21 mouse cellular contexts compared by ENCODE assay signal in the genomic region with DNA sequence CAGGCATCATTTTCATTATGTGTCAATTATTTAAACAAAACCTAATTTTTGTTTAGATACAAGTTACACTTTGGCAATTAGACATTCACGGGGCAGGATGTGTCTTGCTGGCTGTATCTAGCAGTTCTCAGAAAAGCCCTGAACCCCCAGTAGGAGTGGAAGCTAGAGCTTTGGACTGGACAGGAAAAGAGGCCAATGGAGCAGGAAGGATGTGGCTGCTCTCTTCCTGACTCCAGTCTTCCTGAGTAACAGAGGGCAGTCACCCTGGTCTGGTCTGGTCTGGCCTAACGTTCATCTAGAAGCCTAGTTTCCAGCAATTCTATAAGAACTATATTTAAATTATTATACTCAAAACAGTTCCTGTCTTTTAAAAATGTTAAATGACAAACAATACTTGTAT. TPM values are rescaled to one million over a fixed set of nuclear protein-coding genes. Genes with fewer than 3 reads are reported as not detected.
DNase-seq lines count a peak whose midpoint lies in the region; ATAC-seq and TF ChIP-seq lines count a peak whose summit lies in the region.
"Had no signal": no experiment of that assay in that cellular context is flagged by ENCODE, and none has a peak within 500 bp of the region (broad histone marks: within the 10 kb centered on the region; RNA-seq: fewer than 3 reads in every experiment).

No protein-coding gene starts in this region.

- no peak overlapping the region for H3K9ac ChIP-seq in heart, adult 2 months (ENCODE audit: low read depth, low read length)
- no peak overlapping the region for H3K9ac ChIP-seq in kidney, embryonic 14.5 days (ENCODE audit: low read depth, low read length)
- H3K9ac ChIP-seq in liver, postnatal 0 days (replicated peaks): no peak overlapping the region
- H3K9ac ChIP-seq: heart, embryonic 12.5 days; hindbrain, embryonic 13.5 days; limb, embryonic 13.5 days; liver, embryonic 15.5 days; neural tube, embryonic 12.5 days had no signal

- TF ChIP-seq EP300 in heart, adult 2 months (IDR thresholded peaks at IDR 0.05; ENCODE audit: insufficient read depth, low read depth, low read length): no peak
- TF ChIP-seq EP300 in liver, postnatal 0 days (IDR thresholded peaks at IDR 0.05; ENCODE audit: low read depth): no peak

- H3K9me3 ChIP-seq in kidney, embryonic 14.5 days (ENCODE audit: control insufficient read depth, low read length): no peaks in the 10 kb centered on the region
- no peaks in the 10 kb centered on the region for H3K9me3 ChIP-seq in liver, postnatal 0 days (ENCODE audit: low read length)
- H3K9me3 ChIP-seq: forebrain, embryonic 10.5 days; heart, embryonic 12.5 days; hindbrain, embryonic 13.5 days; limb, embryonic 13.5 days; liver, embryonic 15.5 days; neural tube, embryonic 12.5 days had no signal

- H3K4me1 ChIP-seq in heart, adult 2 months (ENCODE audit: control insufficient read depth, insufficient read depth, low read length): peaks cover 15% of the 10 kb centered on the region
- peaks cover 9% of the 10 kb centered on the region; the same call in 1 of the 2 replicates for H3K4me1 ChIP-seq in kidney, embryonic 14.5 days (ENCODE audit: control insufficient read depth, insufficient read depth, low read length)
- peaks cover 3% of the 10 kb centered on the region; the same call in 1 of the 2 replicates for H3K4me1 ChIP-seq in liver, postnatal 0 days (ENCODE audit: insufficient read depth)
- H3K4me1 ChIP-seq: hindbrain, embryonic 13.5 days; liver, embryonic 15.5 days had no signal

- H3K36me3 ChIP-seq in heart, adult 2 months (ENCODE audit: control insufficient read depth, insufficient read depth, low read length): no peaks in the 10 kb centered on the region
- H3K36me3 ChIP-seq in kidney, embryonic 14.5 days (ENCODE audit: control insufficient read depth, insufficient read depth, low read length): no peaks in the 10 kb centered on the region
- no peaks in the 10 kb centered on the region for H3K36me3 ChIP-seq in liver, postnatal 0 days (replicated peaks; ENCODE audit: insufficient read depth, low read length)
- H3K36me3 ChIP-seq: forebrain, embryonic 10.5 days; heart, embryonic 12.5 days; hindbrain, embryonic 13.5 days; limb, embryonic 13.5 days; liver, embryonic 15.5 days; neural tube, embryonic 12.5 days had no signal

- no peak for ATAC-seq in kidney, embryonic 14.5 days (ENCODE audit: low FRiP score, low TSS enrichment)
- ATAC-seq in liver, postnatal 0 days: peak; percentile 27; the same call in 1 of the 2 replicates

- H3K4me2 ChIP-seq in kidney, embryonic 14.5 days (replicated peaks; ENCODE audit: low read depth, low read length): no peak overlapping the region
- no peak overlapping the region for H3K4me2 ChIP-seq in liver, postnatal 0 days (ENCODE audit: low read depth, low read length)
- H3K4me2 ChIP-seq: heart, embryonic 12.5 days; hindbrain, embryonic 13.5 days; limb, embryonic 13.5 days; liver, embryonic 15.5 days; neural tube, embryonic 12.5 days had no signal

- no peak for TF ChIP-seq CTCF in heart, adult 2 months (IDR thresholded peaks at IDR 0.05)
- TF ChIP-seq CTCF in liver, postnatal 0 days (IDR thresholded peaks at IDR 0.05; ENCODE audit: low read depth): no peak

- intact Hi-C loops in heart, adult 2 months (cut with DNase I): no loop called here

- H3K27ac ChIP-seq in heart, adult 2 months: peak overlapping the region; percentile 77
- H3K27ac ChIP-seq in kidney, embryonic 14.5 days (ENCODE audit: low read depth, low read length): no peak overlapping the region
- no peak overlapping the region for H3K27ac ChIP-seq in liver, postnatal 0 days (ENCODE audit: low read depth)
- H3K27ac ChIP-seq: forebrain, embryonic 10.5 days; hindbrain, embryonic 13.5 days; limb, embryonic 13.5 days; liver, embryonic 15.5 days; neural tube, embryonic 12.5 days had no signal

- H3K27me3 ChIP-seq in heart, adult 2 months (ENCODE audit: control insufficient read depth, insufficient read depth, low read length): no peaks in the 10 kb centered on the region
- no peaks in the 10 kb centered on the region for H3K27me3 ChIP-seq in kidney, embryonic 14.5 days (ENCODE audit: control insufficient read depth, insufficient read depth, low read length)
- H3K27me3 ChIP-seq in liver, postnatal 0 days (ENCODE audit: insufficient read depth, low read length): no peaks in the 10 kb centered on the region
- H3K27me3 ChIP-seq: heart, embryonic 12.5 days; limb, embryonic 13.5 days; liver, embryonic 15.5 days; neural tube, embryonic 12.5 days had no signal

- no peak for DNase-seq in heart, adult 2 months
- no peak for DNase-seq in heart, adult 8-10 months (ENCODE audit: low spot score)
- peak; percentile 13 for DNase-seq in kidney, adult 11 months
- DNase-seq in liver, postnatal 0 days: no peak
- no peak for DNase-seq in liver
- DNase-seq in kidney, postnatal 14 days: peak; percentile 47
- DNase-seq in embryo, embryonic 10.5 days (ENCODE audit: low spot score): no peak
- DNase-seq: cerebellum, adult 11-12 months; cerebellum, postnatal 10 days; gastrocnemius, postnatal 25 days; lung, postnatal 14 days; midbrain, embryonic 14.5 days; right cerebral cortex, postnatal 14 days; spleen, adult 18-20 months had no signal

- TF ChIP-seq POLR2A in heart, adult 2 months (IDR thresholded peaks at IDR 0.05; ENCODE audit: insufficient read depth, low read depth, low read length): no peak

- WGBS in heart, adult 2 months: 51% methylated on average over 2 of the region's 2 CpGs
- WGBS in kidney, embryonic 14.5 days: 62% methylated on average over 2 of the region's 2 CpGs
- WGBS in liver, postnatal 0 days (ENCODE audit: insufficient replicate concordance): 34% methylated on average over 2 of the region's 2 CpGs

- H3K79me2 ChIP-seq in heart, adult 2 months (replicated peaks; ENCODE audit: control insufficient read depth, insufficient read depth, low read length): no peaks in the 10 kb centered on the region

- no peak overlapping the region for H3K4me3 ChIP-seq in heart, adult 2 months
- H3K4me3 ChIP-seq in kidney, embryonic 14.5 days (ENCODE audit: low read length): no peak overlapping the region
- no peak overlapping the region for H3K4me3 ChIP-seq in liver, postnatal 0 days (ENCODE audit: low read depth, low read length)
- H3K4me3 ChIP-seq: forebrain, embryonic 10.5 days; heart, embryonic 12.5 days; hindbrain, embryonic 13.5 days; limb, embryonic 13.5 days; liver, embryonic 15.5 days; neural tube, embryonic 12.5 days had no signal

RNA-seq across cellular contexts. Expression of a gene that starts 16.0 kb away (rescaled TPM):
- total RNA-seq in heart, adult 2 months (2021): 10 to 100 TPM; 25.7 to 30.4 TPM
- 24.3 and 44.7 TPM in 2 replicates for polyA plus RNA-seq in heart, adult 2 months (2012; rRNA removed)
- total RNA-seq in heart, adult 8-10 months (2022): 10 to 100 TPM; 24.3 to 30.9 (median 26.7) TPM
- polyA plus RNA-seq in kidney, embryonic 14.5 days (2014; fragmentation: Nextera tagmentation; extraction: Ambion mirVana): 25.9 and 36.5 TPM in 2 replicates
- 3.4 and 3.7 TPM in 2 replicates for polyA plus RNA-seq in liver, postnatal 0 days (2015; fragmentation: Nextera tagmentation; extraction: Ambion mirVana)

Comparison
In these comparisons a context has a peak if more than half of its experiments do, and no peak if none do; other contexts are left out.
1. DNase-seq: peak in kidney, adult 11 months (single experiment) and kidney, postnatal 14 days (single experiment); none in heart, adult 2 months (0 of 2), heart, adult 8-10 months (single experiment), liver, postnatal 0 days (single experiment), liver (single experiment) and embryo, embryonic 10.5 days (single experiment).